Comparison of ENCODE assay signal across 11 mouse cellular contexts in genomic region chr10:104456352-104456725, GRCm38 (mm10).
A peak's percentile ranks its signal among the peaks of the same experiment; 100 is the strongest.
DNase-seq lines count a peak whose midpoint lies in the region; ATAC-seq and TF ChIP-seq lines count a peak whose summit lies in the region.
"Had no signal": no experiment of that assay in that cellular context is flagged by ENCODE, and none has a peak within 500 bp of the region (broad histone marks: within the 10 kb centered on the region; RNA-seq: fewer than 3 reads in every experiment).

No protein-coding gene starts in this region.

- no peaks in the 10 kb centered on the region for H3K4me1 ChIP-seq in kidney, postnatal 0 days (replicated peaks; ENCODE audit: insufficient read depth, low read length)
- 0 out of 2 replicates have a peak, but pooled peaks cover 7% of the 10 kb centered on the region for H3K4me1 ChIP-seq in hindbrain, embryonic 10.5 days (replicated peaks)
- no peaks in the 10 kb centered on the region for H3K4me1 ChIP-seq in midbrain, embryonic 15.5 days
- H3K4me1 ChIP-seq: liver, embryonic 15.5 days had no signal

- no peaks in the 10 kb centered on the region for H3K36me3 ChIP-seq in kidney, postnatal 0 days (ENCODE audit: insufficient read depth, low read length)
- H3K36me3 ChIP-seq in hindbrain, embryonic 10.5 days: no peaks in the 10 kb centered on the region
- H3K36me3 ChIP-seq in midbrain, embryonic 15.5 days (replicated peaks): no peaks in the 10 kb centered on the region
- H3K36me3 ChIP-seq: G1E; liver, embryonic 15.5 days had no signal

- no peak overlapping the region for H3K9ac ChIP-seq in kidney, postnatal 0 days (ENCODE audit: low read depth, low read length)
- H3K9ac ChIP-seq in midbrain, embryonic 15.5 days: peak overlapping the region; percentile 19; the same call in 1 of the 2 replicates
- H3K9ac ChIP-seq: liver, embryonic 15.5 days had no signal

- peak overlapping the region; percentile 61 for H3K4me2 ChIP-seq in kidney, postnatal 0 days (ENCODE audit: low read length)
- peak overlapping the region; percentile 40 for H3K4me2 ChIP-seq in midbrain, embryonic 15.5 days
- H3K4me2 ChIP-seq: liver, embryonic 15.5 days had no signal

- H3K4me3 ChIP-seq in kidney, postnatal 0 days (replicated peaks; ENCODE audit: low read depth, low read length): peak overlapping the region; percentile 20
- H3K4me3 ChIP-seq in hindbrain, embryonic 10.5 days: peak overlapping the region; percentile 24; the same call in 1 of the 2 replicates
- H3K4me3 ChIP-seq in midbrain, embryonic 15.5 days: peak overlapping the region; percentile 20
- H3K4me3 ChIP-seq: liver, embryonic 15.5 days had no signal

- no peaks in the 10 kb centered on the region for H3K27me3 ChIP-seq in kidney, postnatal 0 days (ENCODE audit: insufficient read depth, low read length)
- no peaks in the 10 kb centered on the region for H3K27me3 ChIP-seq in hindbrain, embryonic 10.5 days (ENCODE audit: insufficient read depth, poor library complexity, severe bottlenecking)
- H3K27me3 ChIP-seq in midbrain, embryonic 15.5 days (replicated peaks): no peaks in the 10 kb centered on the region
- H3K27me3 ChIP-seq: liver, embryonic 15.5 days had no signal

- 4% methylated on average over 5 of the region's 5 CpGs for WGBS in kidney, postnatal 0 days
- WGBS in hindbrain, embryonic 10.5 days: 58% methylated on average over 5 of the region's 5 CpGs
- WGBS in midbrain, embryonic 15.5 days: 39% methylated on average over 5 of the region's 5 CpGs

- ATAC-seq in frontal cortex, adult (ENCODE audit: low TSS enrichment): peak; percentile 17; the same call in 1 of the 2 replicates
- ATAC-seq in kidney, postnatal 0 days (replicated peaks; ENCODE audit: low FRiP score, low read depth): no peak
- no peak for ATAC-seq in midbrain, embryonic 15.5 days (replicated peaks)

- no peak for TF ChIP-seq CTCF in kidney, postnatal 0 days (IDR thresholded peaks at IDR 0.05; ENCODE audit: low read depth)

- no peak overlapping the region for H3K27ac ChIP-seq in kidney, postnatal 0 days
- no peak overlapping the region for H3K27ac ChIP-seq in hindbrain, embryonic 10.5 days
- no peak overlapping the region for H3K27ac ChIP-seq in midbrain, embryonic 15.5 days
- H3K27ac ChIP-seq: liver, embryonic 15.5 days had no signal

- DNase-seq in frontal cortex, postnatal 25 days (ENCODE audit: low spot score in 2 of 2): no peak
- peak; percentile 23 for DNase-seq in kidney, postnatal 0 days (ENCODE audit: low spot score)
- DNase-seq in kidney, adult 9 months: no peak
- DNase-seq in hindbrain, embryonic 10.5 days (ENCODE audit: low spot score): no peak
- DNase-seq in thymus, postnatal 10 days (ENCODE audit: low spot score in 2 of 2): no peak
- DNase-seq in cerebellum, adult 8-10 months: no peak
- DNase-seq: thymus, postnatal 14 days had no signal

- H3K9me3 ChIP-seq in kidney, postnatal 0 days (replicated peaks; ENCODE audit: low read length): no peaks in the 10 kb centered on the region
- no peaks in the 10 kb centered on the region for H3K9me3 ChIP-seq in hindbrain, embryonic 10.5 days
- no peaks in the 10 kb centered on the region for H3K9me3 ChIP-seq in midbrain, embryonic 15.5 days
- H3K9me3 ChIP-seq: G1E; liver, embryonic 15.5 days had no signal
